Mouse (Mus musculus) CH12.LX (cell line): Measurements from ENCODE around the gene Ttc16.

Source experiments
- CHD2 ChIP-seq: IDR thresholded peaks from 2 replicates; pipeline ENCODE4 v1.6.1; 2011; ENCODE audit warnings: low read length, improper control_type of control experiment
- CTCF ChIP-seq, 2 experiments: IDR thresholded peaks in 1 of 2; conservative IDR thresholded peaks in 1 of 2; 2 replicates each; pipeline ENCODE4 v1.5.1; 2011 to 2012; ENCODE audit warnings: low read depth in 2 of 2, low read length in 2 of 2, improper control_type of control experiment in 1 of 2, inconsistent platforms in 1 of 2, mild to moderate bottlenecking in 1 of 2, moderate library complexity in 1 of 2
- NRF1 ChIP-seq: IDR thresholded peaks from 2 replicates; pipeline ENCODE4 v1.6.1; 2014; ENCODE audit warnings: low read depth, mild to moderate bottlenecking, inconsistent platforms, low read length, improper control_type of control experiment, moderate library complexity
- POLR2A ChIP-seq: IDR thresholded peaks from 2 replicates; pipeline ENCODE4 v1.6.1; 2011; ENCODE audit warnings: low read depth, mild to moderate bottlenecking, improper control_type of control experiment, low read length
- RCOR1 ChIP-seq: conservative IDR thresholded peaks from 2 replicates; pipeline ENCODE4 v1.6.1; 2012; ENCODE audit warnings: low read depth, mild to moderate bottlenecking, inconsistent platforms, low read length, improper control_type of control experiment
- UBTF ChIP-seq: IDR thresholded peaks from 2 replicates; pipeline ENCODE4 v1.6.1; 2012; ENCODE audit warnings: low read depth, mild to moderate bottlenecking, inconsistent platforms, low read length, improper control_type of control experiment, moderate library complexity

DNA sequence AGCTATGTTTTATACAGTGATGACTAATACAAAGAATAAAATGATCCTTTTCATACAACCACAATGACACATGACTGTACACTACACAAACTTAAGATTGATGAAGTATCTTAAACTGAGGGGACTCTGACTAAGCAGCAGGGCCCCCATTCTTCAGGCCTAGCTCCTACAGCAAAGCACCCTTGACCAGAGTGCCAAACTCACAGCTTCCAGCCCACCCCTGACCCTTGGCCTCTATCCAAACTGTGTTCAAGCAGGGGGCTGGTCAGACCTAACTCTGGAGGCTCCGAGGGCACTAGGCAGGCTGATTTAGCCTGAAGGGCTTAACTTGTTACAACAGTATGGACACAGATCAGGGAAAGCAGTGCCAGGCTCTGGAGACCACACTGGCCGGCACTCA lies 13.1 kb upstream of the Ttc16 start:
- no peak for TF ChIP-seq CHD2
- TF ChIP-seq NRF1, result no peak
- TF ChIP-seq RCOR1, result no peak
- no peak for TF ChIP-seq CTCF (conservative IDR thresholded peaks at IDR 0.05 in 1 of 2, IDR thresholded peaks at IDR 0.05 in 1 of 2; ENCODE audit: low read depth in 2 of 2, low read length in 2 of 2)
- TF ChIP-seq POLR2A, result no peak
- no peak for TF ChIP-seq UBTF
